Mouse (Mus musculus): ENCODE results near the gene Bak1.

- TF ChIP-seq TAL1 (IDR thresholded peaks at IDR 0.05; ENCODE audit: low read length) (no peak), GATA1 (IDR thresholded peaks at IDR 0.05; ENCODE audit: low read length) (no peak)
Observed at GRCm38 (mm10) chr17:27001889-27002288, 26.9 kb downstream of the Bak1 start.
